Mouse (Mus musculus) ES-Bruce4 (cell line): ENCODE data around the gene Ltbp1.

ENCODE experiments used
- CTCF ChIP-seq: IDR thresholded peaks from one replicate; pipeline ENCODE4 v1.8.1; 2011; ENCODE audit warnings: low read depth, low read length
- POLR2A ChIP-seq: IDR thresholded peaks from one replicate; pipeline ENCODE4 v1.8.1; 2011; ENCODE audit warnings: low read length; ENCODE audit not compliant: insufficient read depth

GRCm38 (mm10) chr17:75388402-75388801 is 383.0 kb downstream of the Ltbp1 start:
- TF ChIP-seq CTCF (no peak), POLR2A (no peak)
